Mouse (Mus musculus): ENCODE measurements around the gene Trim63.

- TF ChIP-seq CTCF (IDR thresholded peaks at IDR 0.05; ENCODE audit: low read depth): no peak
- no peak for TF ChIP-seq EP300 (IDR thresholded peaks at IDR 0.05; ENCODE audit: low read depth)
Measured at GRCm38 (mm10) chr4:134312341-134312740, 2.6 kb upstream of the Trim63 start.
